Mouse (Mus musculus) cerebellum, postnatal 4 days (tissue): Measurements from ENCODE around the gene Arpc1b.
"Not testable (repeated sequence)": the region's sequence is repeated elsewhere in the genome, so short reads cannot be mapped to it uniquely, and the experiment has no call there.

Experiments
- DNase-seq, 2 experiments: peaks; one replicate each; pipeline ENCODE4 v3.0.0; 2022; ENCODE audit warnings: low spot score in 2 of 2, mixed read lengths in 1 of 2

Gene Arpc1b

GRCm38 (mm10) chr5:145114606-145115473, 825 bp downstream of the Arpc1b start:
- DNase-seq, result peak in 1 of 2 experiments; percentile 17

- no peak for DNase-seq
These were observed 1.7 kb downstream of the Arpc1b start for GRCm38 (mm10) chr5:145115736-145116135.

- no peak for DNase-seq
These were observed 2.3 kb downstream of the Arpc1b start for GRCm38 (mm10) chr5:145116316-145116715.

- peak in 1 of 2 experiments; percentile 60 for DNase-seq
These were observed 2.9 kb downstream of the Arpc1b start for GRCm38 (mm10) chr5:145116916-145117315.

- DNase-seq, result no peak
These were observed 4.0 kb downstream of the Arpc1b start for GRCm38 (mm10) chr5:145118005-145118404.

- DNase-seq, result no peak
These were observed 4.4 kb downstream of the Arpc1b start for GRCm38 (mm10) chr5:145118461-145118860.

GRCm38 (mm10) chr5:145119385-145119784, 5.4 kb downstream of the Arpc1b start:
- no peak for DNase-seq

- DNase-seq, result no peak
These were observed 6.9 kb downstream of the Arpc1b start for GRCm38 (mm10) chr5:145120921-145121320.

- no peak for DNase-seq
These were observed 9.4 kb downstream of the Arpc1b start for GRCm38 (mm10) chr5:145123396-145123795.

GRCm38 (mm10) chr5:145126580-145126979, 12.6 kb downstream of the Arpc1b start:
- DNase-seq, result no peak

- no peak for DNase-seq
These were observed 15.1 kb downstream of the Arpc1b start for GRCm38 (mm10) chr5:145129124-145129523.

GRCm38 (mm10) chr5:145129773-145130172, 15.8 kb downstream of the Arpc1b start:
- not testable (repeated sequence) for DNase-seq

- DNase-seq, result no peak
These were observed 16.2 kb downstream of the Arpc1b start for GRCm38 (mm10) chr5:145130191-145130590.

GRCm38 (mm10) chr5:145130995-145131394, 17.0 kb downstream of the Arpc1b start:
- DNase-seq, result no peak

GRCm38 (mm10) chr5:145133275-145133674, 19.3 kb downstream of the Arpc1b start:
- DNase-seq, result not testable (repeated sequence)

GRCm38 (mm10) chr5:145138836-145139235, 24.8 kb downstream of the Arpc1b start:
- DNase-seq, result no peak

- peak; percentile 87 to 94 for DNase-seq
These were observed 25.8 kb downstream of the Arpc1b start, which contains the start of the genes Pdap1 and Bud31 for GRCm38 (mm10) chr5:145139571-145140519. Gene Pdap1, minus strand, starts transcription at chr5:145140238. Gene Bud31, plus strand, starts transcription at chr5:145140362.

- DNase-seq, result no peak
These were observed 26.6 kb downstream of the Arpc1b start for GRCm38 (mm10) chr5:145140611-145141010.

GRCm38 (mm10) chr5:145147748-145148147, 33.7 kb downstream of the Arpc1b start:
- no peak for DNase-seq

GRCm38 (mm10) chr5:145149294-145149693, 35.3 kb downstream of the Arpc1b start:
- no peak for DNase-seq

- DNase-seq, result no peak
These were observed 38.7 kb downstream of the Arpc1b start for GRCm38 (mm10) chr5:145152690-145153089.

- no peak for DNase-seq
These were observed 47.3 kb downstream of the Arpc1b start for GRCm38 (mm10) chr5:145161361-145161760.
